Mouse (Mus musculus) testis, adult 2 months (tissue): ENCODE results near the gene Ly6g5c.
"Not testable (repeated sequence)": the region's sequence is repeated elsewhere in the genome, so short reads cannot be mapped to it uniquely, and the experiment has no call there.

Source experiments
- CTCF ChIP-seq: fragments of 200-500 bp; IDR thresholded peaks from 2 replicates; pipeline ENCODE4 v1.5.1; 2012; ENCODE audit warnings: low read depth, mild to moderate bottlenecking, inconsistent platforms, low read length, moderate library complexity; ENCODE audit not compliant: control insufficient read depth, insufficient read depth, insufficient replicate concordance
- POLR2A ChIP-seq: fragments of 200-500 bp; IDR thresholded peaks from 2 replicates; pipeline ENCODE4 v1.6.1; 2012; ENCODE audit warnings: low read depth, mild to moderate bottlenecking, inconsistent platforms, low read length, moderate library complexity; ENCODE audit not compliant: control insufficient read depth

- TF ChIP-seq POLR2A, CTCF: not testable (repeated sequence)
Observed at GRCm38 (mm10) chr17:35123287-35123686, 15.2 kb downstream of the Ly6g5c start.
